Mouse (Mus musculus): ENCODE measurements around the gene Il5ra.

DNA sequence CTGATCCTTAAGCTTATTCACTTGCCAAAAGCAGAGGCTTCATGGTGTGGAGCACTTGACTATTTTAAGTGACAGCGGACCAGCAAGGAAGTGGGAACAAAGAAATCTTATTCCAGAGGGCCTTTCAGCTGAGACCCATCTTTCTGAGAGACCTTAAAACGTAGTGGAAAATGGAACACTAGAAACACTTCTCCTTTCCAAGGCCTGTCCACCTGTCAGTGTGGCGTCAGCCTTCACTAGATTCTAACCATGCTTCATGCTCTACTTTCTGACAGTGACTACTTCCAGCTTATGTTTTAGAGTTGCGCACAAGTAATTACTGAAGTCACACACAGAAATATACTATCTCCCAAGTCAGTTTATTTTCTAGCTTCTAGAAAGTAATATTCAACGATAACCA, 43.6 kb upstream of the Il5ra start:
- TF ChIP-seq POLR2A (IDR thresholded peaks at IDR 0.05; ENCODE audit: borderline replicate concordance, extremely low read depth, low read depth, low read length): no peak
- no peak for TF ChIP-seq CTCF (IDR thresholded peaks at IDR 0.05; ENCODE audit: insufficient read depth, low read length)
